8 mouse cellular contexts compared by ENCODE assay signal in the genomic region with DNA sequence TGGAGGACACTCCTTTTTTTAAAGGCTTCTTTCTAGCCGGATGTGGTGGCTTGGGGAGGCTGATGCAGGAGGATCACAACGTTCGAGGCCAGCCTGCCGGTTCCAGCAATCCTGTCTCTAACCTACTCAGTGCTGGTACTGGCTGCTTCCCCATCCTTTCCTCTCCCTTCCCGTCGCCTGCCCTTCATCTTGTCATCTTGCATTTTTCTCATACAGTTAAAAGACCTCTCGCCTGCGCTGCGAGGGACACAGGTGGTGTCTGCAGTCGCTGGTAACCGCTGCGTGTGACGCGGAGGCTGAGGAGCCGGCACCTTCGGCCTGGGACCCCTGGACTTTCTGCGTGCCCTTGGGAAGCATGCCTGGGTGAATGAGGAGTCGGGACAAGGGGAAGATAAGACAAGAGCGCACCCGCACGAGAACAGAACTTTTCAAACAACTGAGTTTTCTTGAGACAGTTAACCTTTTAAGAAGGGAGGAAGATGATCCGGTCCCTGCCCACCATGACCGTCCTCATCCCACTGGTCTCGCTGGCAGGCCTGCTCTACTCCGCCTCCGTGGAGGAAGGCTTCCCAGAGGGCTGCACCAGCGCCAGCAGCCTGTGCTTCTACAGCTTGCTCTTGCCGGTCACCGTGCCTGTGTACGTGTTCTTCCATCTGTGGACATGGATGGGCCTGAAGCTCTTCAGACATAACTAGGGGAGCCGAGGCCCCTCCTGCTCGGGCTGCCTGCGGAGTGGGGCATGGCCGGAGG. TPM values are rescaled to one million over a fixed set of nuclear protein-coding genes. Genes with fewer than 3 reads are reported as not detected.
DNase-seq lines count a peak whose midpoint lies in the region; ATAC-seq and TF ChIP-seq lines count a peak whose summit lies in the region.

No protein-coding gene starts in this region.

- no peak for ATAC-seq in heart, embryonic 12.5 days (ENCODE audit: insufficient number of reproducible peaks, low FRiP score)
- ATAC-seq in hindbrain, embryonic 16.5 days, result no peak
- ATAC-seq in midbrain, postnatal 0 days (ENCODE audit: low FRiP score), result no peak

- H3K4me3 ChIP-seq in heart, embryonic 12.5 days, result peak overlapping the region; percentile 65
- H3K4me3 ChIP-seq in CH12.LX (replicated peaks in 1 of 3; ENCODE audit: low read depth in 2 of 3, low read length in 2 of 3, poor library complexity in 1 of 3), result peak overlapping the region in 1 of 3 experiments; percentile 85
- H3K4me3 ChIP-seq in hindbrain, embryonic 16.5 days (ENCODE audit: low read length), result peak overlapping the region; percentile 77
- H3K4me3 ChIP-seq in midbrain, postnatal 0 days (ENCODE audit: low read depth, low read length), result peak overlapping the region; percentile 65

- TF ChIP-seq POLR2A in CH12.LX (IDR thresholded peaks at IDR 0.05; ENCODE audit: low read depth, low read length), result no peak

- no peaks in the 10 kb centered on the region for H3K79me2 ChIP-seq in CH12.LX (replicated peaks; ENCODE audit: control insufficient read depth, extremely low read depth, insufficient read depth, poor library complexity, severe bottlenecking)

- peak overlapping the region; percentile 83 for H3K4me2 ChIP-seq in heart, embryonic 12.5 days
- peak overlapping the region; percentile 41 for H3K4me2 ChIP-seq in CH12.LX (ENCODE audit: insufficient read depth, low read depth, poor library complexity, severe bottlenecking)
- peak overlapping the region; percentile 71 for H3K4me2 ChIP-seq in hindbrain, embryonic 16.5 days (ENCODE audit: low read length)
- peak overlapping the region; percentile 51 for H3K4me2 ChIP-seq in midbrain, postnatal 0 days (ENCODE audit: low read depth, low read length, poor library complexity, severe bottlenecking)

- no peak for TF ChIP-seq RAD21 in CH12.LX (IDR thresholded peaks at IDR 0.05; ENCODE audit: low read depth, low read length)

- peaks cover 11% of the 10 kb centered on the region for H3K4me1 ChIP-seq in heart, embryonic 12.5 days (replicated peaks)
- peaks cover 4 to 21% of the 10 kb centered on the region in 2 experiments for H3K4me1 ChIP-seq in CH12.LX (ENCODE audit: control insufficient read depth in 1 of 2, insufficient read depth in 2 of 2)
- peaks cover 12% of the 10 kb centered on the region for H3K4me1 ChIP-seq in hindbrain, embryonic 16.5 days (ENCODE audit: control insufficient read depth, insufficient read depth, low read depth, low read length)
- H3K4me1 ChIP-seq in midbrain, postnatal 0 days (ENCODE audit: insufficient read depth, low read length), result peaks cover 7% of the 10 kb centered on the region

- H3K27ac ChIP-seq in heart, embryonic 12.5 days (ENCODE audit: poor library complexity, severe bottlenecking), result no peak overlapping the region
- no peak overlapping the region for H3K27ac ChIP-seq in CH12.LX (ENCODE audit: insufficient read depth, low read depth)
- peak overlapping the region; percentile 94 for H3K27ac ChIP-seq in hindbrain, embryonic 16.5 days (ENCODE audit: low read depth, low read length)
- H3K27ac ChIP-seq in midbrain, postnatal 0 days (ENCODE audit: low read depth, low read length), result peak overlapping the region; percentile 88

- 0 out of 2 replicates have a peak, but pooled peaks cover 8% of the 10 kb centered on the region for H3K27me3 ChIP-seq in heart, embryonic 12.5 days (replicated peaks)
- H3K27me3 ChIP-seq in CH12.LX (replicated peaks), result no peaks in the 10 kb centered on the region
- H3K27me3 ChIP-seq in hindbrain, embryonic 16.5 days (replicated peaks; ENCODE audit: control insufficient read depth, insufficient read depth, low read length), result no peaks in the 10 kb centered on the region
- no peaks in the 10 kb centered on the region for H3K27me3 ChIP-seq in midbrain, postnatal 0 days (ENCODE audit: insufficient read depth, low read length)

- TF ChIP-seq CTCF in CH12.LX (conservative IDR thresholded peaks at IDR 0.05 in 1 of 2, IDR thresholded peaks at IDR 0.05 in 1 of 2; ENCODE audit: low read depth in 2 of 2, low read length in 2 of 2), result no peak
- no peak for TF ChIP-seq CTCF in midbrain, postnatal 0 days (IDR thresholded peaks at IDR 0.05)

- no peak for TF ChIP-seq EP300 in CH12.LX (IDR thresholded peaks at IDR 0.05; ENCODE audit: low read length)

- dilution Hi-C loops in CH12.LX (cut with MboI; ENCODE audit: extremely low pct_ligation_motif_present, extremely low pct_unique_long_range_greater_than_20kb, low sequenced_read_pairs), result no loop called here

- in situ Hi-C loops in CH12.LX (cut with MboI; ENCODE audit: low pct_ligation_motif_present, low pct_unique_long_range_greater_than_20kb, low sequenced_read_pairs), result loop anchor here (5.0 to 10.0 kb wide), 5 partner anchors 35 to 235 kb away; partner anchors contain the start of genes Gm49318 and Zfp653

- no peaks in the 10 kb centered on the region for H3K9me3 ChIP-seq in heart, embryonic 12.5 days (replicated peaks)
- H3K9me3 ChIP-seq in CH12.LX (replicated peaks; ENCODE audit: low read length), result peaks cover 3% of the 10 kb centered on the region
- H3K9me3 ChIP-seq in hindbrain, embryonic 16.5 days (ENCODE audit: control insufficient read depth, low read length), result no peaks in the 10 kb centered on the region
- H3K9me3 ChIP-seq in midbrain, postnatal 0 days (ENCODE audit: low read length), result no peaks in the 10 kb centered on the region

- DNase-seq in heart, postnatal 14 days, result no peak
- DNase-seq in CH12.LX (ENCODE audit: extremely low read depth), result no peak
- peak; percentile 42 to 44 for DNase-seq in cerebellum, postnatal 10 days
- no peak for DNase-seq in midbrain, postnatal 0 days (ENCODE audit: low spot score)
- DNase-seq in thymus, postnatal 10 days (ENCODE audit: low spot score in 2 of 2), result no peak
- no peak for DNase-seq in gastrocnemius, postnatal 10 days

- WGBS in heart, embryonic 12.5 days, result 49% methylated on average over 34 of the region's 34 CpGs
- WGBS in hindbrain, embryonic 16.5 days, result 63% methylated on average over 34 of the region's 34 CpGs
- WGBS in midbrain, postnatal 0 days, result 65% methylated on average over 34 of the region's 34 CpGs

- H3K36me3 ChIP-seq in heart, embryonic 12.5 days, result no peaks in the 10 kb centered on the region
- peaks cover 0 to 8% of the 10 kb centered on the region in 2 experiments for H3K36me3 ChIP-seq in CH12.LX (replicated peaks in 1 of 2; ENCODE audit: control insufficient read depth in 1 of 2, insufficient read depth in 1 of 2, low read length in 1 of 2)
- no peaks in the 10 kb centered on the region for H3K36me3 ChIP-seq in hindbrain, embryonic 16.5 days (ENCODE audit: control insufficient read depth, insufficient read depth, low read length)
- H3K36me3 ChIP-seq in midbrain, postnatal 0 days (ENCODE audit: insufficient read depth, low read length), result no peaks in the 10 kb centered on the region

- peak overlapping the region; percentile 79 for H3K9ac ChIP-seq in heart, embryonic 12.5 days
- H3K9ac ChIP-seq in CH12.LX (ENCODE audit: insufficient read depth, low read depth), result peak overlapping the region; percentile 80
- peak overlapping the region; percentile 86 for H3K9ac ChIP-seq in hindbrain, embryonic 16.5 days (ENCODE audit: low read depth, low read length)
- H3K9ac ChIP-seq in midbrain, postnatal 0 days (replicated peaks; ENCODE audit: low read length, poor library complexity, severe bottlenecking), result peak overlapping the region; percentile 86

- intact Hi-C loops in heart, postnatal 14 days (cut with DNase I), result loop anchor here (2.0 to 5.0 kb wide), 2 partner anchors 67 to 250 kb away; partner anchors contain the start of gene Zfp809

RNA-seq across cellular contexts. Expression of gene Pigyl, which starts 1.0 kb away (rescaled TPM):
- polyA plus RNA-seq in heart, embryonic 12.5 days (2016; fragmentation: Nextera tagmentation; extraction: Ambion mirVana), result 43.8 and 45.2 TPM in 2 replicates
- 10 to 100 TPM; 42.8 to 44.2 TPM for total RNA-seq in heart, postnatal 14 days (2021)
- 22.4 and 24.9 TPM in 2 replicates for total RNA-seq in CH12.LX (2012; rRNA removed)
- total RNA-seq in CH12.LX (2014; rRNA removed), result 4.3 and 5.0 TPM in 2 replicates
- 17.7 and 22.8 TPM in 2 replicates for polyA plus RNA-seq in CH12.LX (2012; ENCODE audit: insufficient read length, low read depth)
- polyA plus RNA-seq in hindbrain, embryonic 16.5 days (2015; fragmentation: Nextera tagmentation; extraction: Ambion mirVana), result 89.8 and 97.6 TPM in 2 replicates
- total RNA-seq in midbrain, postnatal 0 days (2014; rRNA removed), result 27.0 and 40.8 TPM in 2 replicates
- polyA plus RNA-seq in midbrain, postnatal 0 days (2015; fragmentation: Nextera tagmentation; extraction: Ambion mirVana), result 120 and 122 TPM in 2 replicates
- total RNA-seq in gastrocnemius, postnatal 10 days (2021), result 10 to 100 TPM; 34.4 to 34.7 TPM

RNA-seq across cellular contexts. Expression of gene Acp5, which starts 22.2 kb away (rescaled TPM):
- 28.9 and 31.6 TPM in 2 replicates for polyA plus RNA-seq in heart, embryonic 12.5 days (2016; fragmentation: Nextera tagmentation; extraction: Ambion mirVana)
- 1 to 10 TPM; 2.2 to 2.6 TPM for total RNA-seq in heart, postnatal 14 days (2021)
- total RNA-seq in CH12.LX (2012; rRNA removed), result 0.29 and 0.34 TPM in 2 replicates
- not detected in 2 replicates for total RNA-seq in CH12.LX (2014; rRNA removed)
- polyA plus RNA-seq in CH12.LX (2012; ENCODE audit: insufficient read length, low read depth), result 0.30 TPM in 1 of 2 replicates, not detected in the other
- polyA plus RNA-seq in hindbrain, embryonic 16.5 days (2015; fragmentation: Nextera tagmentation; extraction: Ambion mirVana), result 0.49 and 1.5 TPM in 2 replicates
- total RNA-seq in midbrain, postnatal 0 days (2014; rRNA removed), result 1.0 and 2.9 TPM in 2 replicates
- 0.47 and 0.79 TPM in 2 replicates for polyA plus RNA-seq in midbrain, postnatal 0 days (2015; fragmentation: Nextera tagmentation; extraction: Ambion mirVana)
- 100 to 1,000 TPM in 1 of 2 experiments, 1 to 10 TPM in 1; 1.4 to 124 TPM for total RNA-seq in gastrocnemius, postnatal 10 days (2021)

RNA-seq across cellular contexts. Expression of gene Zfp872, which starts 30.2 kb away (rescaled TPM):
- 0.17 TPM in 1 of 2 replicates, not detected in the other for polyA plus RNA-seq in heart, embryonic 12.5 days (2016; fragmentation: Nextera tagmentation; extraction: Ambion mirVana)
- under 1 TPM; 0.17 to 0.27 TPM for total RNA-seq in heart, postnatal 14 days (2021)
- total RNA-seq in CH12.LX (2012; rRNA removed) (not detected in 2 replicates), CH12.LX (2014; rRNA removed) (not detected in 2 replicates)
- not detected in 2 replicates for polyA plus RNA-seq in CH12.LX (2012; ENCODE audit: insufficient read length, low read depth)
- polyA plus RNA-seq in hindbrain, embryonic 16.5 days (2015; fragmentation: Nextera tagmentation; extraction: Ambion mirVana), result 0.79 and 1.1 TPM in 2 replicates
- 0.22 and 2.0 TPM in 2 replicates for total RNA-seq in midbrain, postnatal 0 days (2014; rRNA removed)
- polyA plus RNA-seq in midbrain, postnatal 0 days (2015; fragmentation: Nextera tagmentation; extraction: Ambion mirVana), result 0.29 and 0.31 TPM in 2 replicates
- total RNA-seq in gastrocnemius, postnatal 10 days (2021), result under 1 TPM in 1 of 2 experiments, not detected in 1; 0.29 TPM

RNA-seq across cellular contexts. Expression of gene Elof1, which starts 40.7 kb away (rescaled TPM):
- polyA plus RNA-seq in heart, embryonic 12.5 days (2016; fragmentation: Nextera tagmentation; extraction: Ambion mirVana), result 102 and 104 TPM in 2 replicates
- 10 to 100 TPM; 39.5 to 41.5 TPM for total RNA-seq in heart, postnatal 14 days (2021)
- total RNA-seq in CH12.LX (2012; rRNA removed) (111 and 148 TPM in 2 replicates), CH12.LX (2014; rRNA removed) (120 and 142 TPM in 2 replicates)
- 96.9 and 107 TPM in 2 replicates for polyA plus RNA-seq in CH12.LX (2012; ENCODE audit: insufficient read length, low read depth)
- polyA plus RNA-seq in hindbrain, embryonic 16.5 days (2015; fragmentation: Nextera tagmentation; extraction: Ambion mirVana), result 192 TPM in 2 replicates
- total RNA-seq in midbrain, postnatal 0 days (2014; rRNA removed), result 129 and 132 TPM in 2 replicates
- 161 and 178 TPM in 2 replicates for polyA plus RNA-seq in midbrain, postnatal 0 days (2015; fragmentation: Nextera tagmentation; extraction: Ambion mirVana)
- total RNA-seq in gastrocnemius, postnatal 10 days (2021), result 10 to 100 TPM; 33.4 to 39.7 TPM

RNA-seq across cellular contexts. Expression of gene Cnn1, which starts 58.7 kb away (rescaled TPM):
- 391 and 421 TPM in 2 replicates for polyA plus RNA-seq in heart, embryonic 12.5 days (2016; fragmentation: Nextera tagmentation; extraction: Ambion mirVana)
- total RNA-seq in heart, postnatal 14 days (2021), result 1 to 10 TPM; 5.4 to 9.5 TPM
- total RNA-seq in CH12.LX (2012; rRNA removed), result not detected in 2 replicates
- total RNA-seq in CH12.LX (2014; rRNA removed), result not detected in 2 replicates
- not detected in 2 replicates for polyA plus RNA-seq in CH12.LX (2012; ENCODE audit: insufficient read length, low read depth)
- 0.93 and 1.4 TPM in 2 replicates for polyA plus RNA-seq in hindbrain, embryonic 16.5 days (2015; fragmentation: Nextera tagmentation; extraction: Ambion mirVana)
- 1.2 and 1.3 TPM in 2 replicates for total RNA-seq in midbrain, postnatal 0 days (2014; rRNA removed)
- polyA plus RNA-seq in midbrain, postnatal 0 days (2015; fragmentation: Nextera tagmentation; extraction: Ambion mirVana), result 0.77 and 0.92 TPM in 2 replicates
- 1 to 10 TPM; 4.4 to 5.5 TPM for total RNA-seq in gastrocnemius, postnatal 10 days (2021)

Comparison
In these comparisons a context has a peak if more than half of its experiments do, and no peak if none do; other contexts are left out.
1. H3K27ac ChIP-seq: peak in hindbrain, embryonic 16.5 days (single experiment) and midbrain, postnatal 0 days (single experiment); none in heart, embryonic 12.5 days (single experiment) and CH12.LX (single experiment).
2. DNase-seq: peak in cerebellum, postnatal 10 days (2 of 2); none in heart, postnatal 14 days (0 of 2), CH12.LX (single experiment), midbrain, postnatal 0 days (single experiment), thymus, postnatal 10 days (0 of 2) and gastrocnemius, postnatal 10 days (single experiment).
3. Peak in every context shown above with its lines, with median percentiles within 50 percentile points of each other: H3K4me2 ChIP-seq and H3K9ac ChIP-seq.